Mouse (Mus musculus): Measurements from ENCODE around the gene Jak2. TPM values are rescaled to one million over a fixed set of nuclear protein-coding genes. Genes with fewer than 3 reads are reported as not detected.

Gene Jak2
- total RNA-seq (2014; fragmentation: Nextera tagmentation) (150 and 170 TPM in 2 replicates), total RNA-seq (2017) (107 and 132 TPM in 2 replicates), polyA plus RNA-seq (2012) (7.3 and 9.4 TPM in 2 replicates)

- Histone ChIP-seq H3K4me3 (ENCODE audit: low read depth, low read length) (peak within 1 kb of the TSS; percentile 91), H3K4me1 (ENCODE audit: insufficient read depth, low read depth, low read length) (peaks cover 50% of the 10 kb centered on the region), H3K36me3 (replicated peaks) (peaks cover 15% of the 10 kb centered on the region), H3K27me3 (ENCODE audit: insufficient read depth, low read length) (no peaks in the 10 kb centered on the region; the same call in 1 of the 2 replicates), H3K9me3 (replicated peaks) (no peaks in the 10 kb centered on the region)
- TF ChIP-seq TAL1 (conservative IDR thresholded peaks at IDR 0.05; ENCODE audit: low read depth, low read length) (no peak), CTCF (IDR thresholded peaks at IDR 0.05; ENCODE audit: low read depth, low read length) (no peak), GATA1 (IDR thresholded peaks at IDR 0.05; ENCODE audit: borderline replicate concordance, low read length) (no peak), POLR2AphosphoS5 (IDR thresholded peaks at IDR 0.05; ENCODE audit: insufficient replicate concordance, low read depth, low read length) (no peak), GATA2 (IDR thresholded peaks at IDR 0.05; ENCODE audit: borderline replicate concordance, low read depth, low read length) (no peak)
- no peak for ATAC-seq (ENCODE audit: extremely low read depth, insufficient number of reproducible peaks, low FRiP score, poor library complexity, severe bottlenecking)
- DNase-seq (ENCODE audit: low spot score), result peak; percentile 73
Measured at GRCm38 (mm10) chr19:29251191-29251957, at the start of gene Jak2. TSS of gene Jak2 (plus strand) at chr19:29251828.

GRCm38 (mm10) chr19:29203337-29203736, 48.3 kb upstream of the Jak2 start:
- ATAC-seq (ENCODE audit: extremely low read depth, insufficient number of reproducible peaks, low FRiP score, poor library complexity, severe bottlenecking) (no peak), DNase-seq (ENCODE audit: low spot score) (peak; percentile 49)
- peaks cover 4% of the 10 kb centered on the region; the same call in 1 of the 2 replicates for H3K9me3 ChIP-seq (replicated peaks)
- TF ChIP-seq CTCF (IDR thresholded peaks at IDR 0.05; ENCODE audit: low read depth, low read length), result no peak
- TF ChIP-seq POLR2AphosphoS5 (IDR thresholded peaks at IDR 0.05; ENCODE audit: insufficient replicate concordance, low read depth, low read length), result no peak
- no peak for TF ChIP-seq TAL1 (conservative IDR thresholded peaks at IDR 0.05; ENCODE audit: low read depth, low read length)
- no peak for TF ChIP-seq GATA2 (IDR thresholded peaks at IDR 0.05; ENCODE audit: borderline replicate concordance, low read depth, low read length)
- TF ChIP-seq GATA1 (IDR thresholded peaks at IDR 0.05; ENCODE audit: borderline replicate concordance, low read length), result no peak
- no peaks in the 10 kb centered on the region for H3K27me3 ChIP-seq (ENCODE audit: insufficient read depth, low read length)
- peaks cover 22% of the 10 kb centered on the region for H3K4me1 ChIP-seq (ENCODE audit: insufficient read depth, low read depth, low read length)
- no peaks in the 10 kb centered on the region for H3K36me3 ChIP-seq (replicated peaks)
- no peak overlapping the region for H3K4me3 ChIP-seq (ENCODE audit: low read depth, low read length)

GRCm38 (mm10) chr19:29204583-29204982, 47.0 kb upstream of the Jak2 start:
- Histone ChIP-seq H3K36me3 (replicated peaks) (no peaks in the 10 kb centered on the region), H3K4me3 (ENCODE audit: low read depth, low read length) (no peak overlapping the region), H3K4me1 (ENCODE audit: insufficient read depth, low read depth, low read length) (peaks cover 15% of the 10 kb centered on the region), H3K9me3 (replicated peaks) (peaks cover 4% of the 10 kb centered on the region; the same call in 1 of the 2 replicates), H3K27me3 (ENCODE audit: insufficient read depth, low read length) (no peaks in the 10 kb centered on the region)
- DNase-seq (ENCODE audit: low spot score) (no peak), ATAC-seq (ENCODE audit: extremely low read depth, insufficient number of reproducible peaks, low FRiP score, poor library complexity, severe bottlenecking) (no peak)
- TF ChIP-seq CTCF (IDR thresholded peaks at IDR 0.05; ENCODE audit: low read depth, low read length) (no peak), TAL1 (conservative IDR thresholded peaks at IDR 0.05; ENCODE audit: low read depth, low read length) (no peak), POLR2AphosphoS5 (IDR thresholded peaks at IDR 0.05; ENCODE audit: insufficient replicate concordance, low read depth, low read length) (no peak), GATA2 (IDR thresholded peaks at IDR 0.05; ENCODE audit: borderline replicate concordance, low read depth, low read length) (no peak), GATA1 (IDR thresholded peaks at IDR 0.05; ENCODE audit: borderline replicate concordance, low read length) (no peak)

GRCm38 (mm10) chr19:29205267-29205666, 46.4 kb upstream of the Jak2 start:
- DNase-seq (ENCODE audit: low spot score) (no peak), ATAC-seq (ENCODE audit: extremely low read depth, insufficient number of reproducible peaks, low FRiP score, poor library complexity, severe bottlenecking) (no peak)
- TF ChIP-seq TAL1 (conservative IDR thresholded peaks at IDR 0.05; ENCODE audit: low read depth, low read length) (no peak), GATA2 (IDR thresholded peaks at IDR 0.05; ENCODE audit: borderline replicate concordance, low read depth, low read length) (no peak)
- Histone ChIP-seq H3K9me3 (replicated peaks) (peaks cover 4% of the 10 kb centered on the region; the same call in 1 of the 2 replicates), H3K4me1 (ENCODE audit: insufficient read depth, low read depth, low read length) (peaks cover 16% of the 10 kb centered on the region), H3K36me3 (replicated peaks) (no peaks in the 10 kb centered on the region), H3K4me3 (ENCODE audit: low read depth, low read length) (no peak overlapping the region), H3K27me3 (ENCODE audit: insufficient read depth, low read length) (no peaks in the 10 kb centered on the region)

DNA sequence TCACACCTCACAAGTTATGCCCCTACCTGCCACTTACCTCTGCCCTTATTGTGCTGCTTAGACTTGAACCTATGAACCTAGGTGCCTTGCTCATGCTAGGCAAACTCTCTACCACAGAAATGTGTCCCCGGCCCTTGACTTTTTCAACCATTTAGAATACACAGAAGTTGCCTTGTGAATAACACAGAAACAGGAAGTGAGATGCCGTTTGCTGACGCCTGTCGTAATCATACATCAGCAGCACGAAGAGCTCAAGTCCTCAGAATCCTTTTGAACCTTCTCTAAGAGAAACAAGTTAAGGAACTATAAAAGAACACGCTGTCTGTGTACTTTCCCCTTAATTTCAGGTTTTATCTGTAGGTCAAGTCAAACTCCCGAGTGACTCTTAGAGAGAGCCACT, 41.7 kb upstream of the Jak2 start:
- Histone ChIP-seq H3K9me3 (replicated peaks) (no peaks in the 10 kb centered on the region), H3K4me3 (ENCODE audit: low read depth, low read length) (no peak overlapping the region), H3K36me3 (replicated peaks) (no peaks in the 10 kb centered on the region), H3K4me1 (ENCODE audit: insufficient read depth, low read depth, low read length) (peaks cover 4% of the 10 kb centered on the region; the same call in 1 of the 2 replicates), H3K27me3 (ENCODE audit: insufficient read depth, low read length) (peaks cover 11% of the 10 kb centered on the region; the same call in 1 of the 2 replicates)
- no peak for ATAC-seq (ENCODE audit: extremely low read depth, insufficient number of reproducible peaks, low FRiP score, poor library complexity, severe bottlenecking)
- TF ChIP-seq GATA2 (IDR thresholded peaks at IDR 0.05; ENCODE audit: borderline replicate concordance, low read depth, low read length), result no peak
- no peak for TF ChIP-seq CTCF (IDR thresholded peaks at IDR 0.05; ENCODE audit: low read depth, low read length)
- TF ChIP-seq TAL1 (conservative IDR thresholded peaks at IDR 0.05; ENCODE audit: low read depth, low read length), result no peak
- TF ChIP-seq POLR2AphosphoS5 (IDR thresholded peaks at IDR 0.05; ENCODE audit: insufficient replicate concordance, low read depth, low read length), result no peak
- TF ChIP-seq GATA1 (IDR thresholded peaks at IDR 0.05; ENCODE audit: borderline replicate concordance, low read length), result no peak
- DNase-seq (ENCODE audit: low spot score), result no peak

- Histone ChIP-seq H3K4me3 (ENCODE audit: low read depth, low read length) (no peak overlapping the region), H3K9me3 (replicated peaks) (no peaks in the 10 kb centered on the region), H3K4me1 (ENCODE audit: insufficient read depth, low read depth, low read length) (peaks cover 4% of the 10 kb centered on the region; the same call in 1 of the 2 replicates), H3K27me3 (ENCODE audit: insufficient read depth, low read length) (peaks cover 11% of the 10 kb centered on the region; the same call in 1 of the 2 replicates), H3K36me3 (replicated peaks) (no peaks in the 10 kb centered on the region)
- TF ChIP-seq POLR2AphosphoS5 (IDR thresholded peaks at IDR 0.05; ENCODE audit: insufficient replicate concordance, low read depth, low read length) (no peak), GATA2 (IDR thresholded peaks at IDR 0.05; ENCODE audit: borderline replicate concordance, low read depth, low read length) (no peak), GATA1 (IDR thresholded peaks at IDR 0.05; ENCODE audit: borderline replicate concordance, low read length) (no peak), TAL1 (conservative IDR thresholded peaks at IDR 0.05; ENCODE audit: low read depth, low read length) (no peak), CTCF (IDR thresholded peaks at IDR 0.05; ENCODE audit: low read depth, low read length) (no peak)
- DNase-seq (ENCODE audit: low spot score) (no peak), ATAC-seq (ENCODE audit: extremely low read depth, insufficient number of reproducible peaks, low FRiP score, poor library complexity, severe bottlenecking) (no peak)
Measured at GRCm38 (mm10) chr19:29210319-29210718, 41.3 kb upstream of the Jak2 start.

All from G1E (cell line).